Mouse (Mus musculus) kidney, postnatal 0 days (tissue): ENCODE measurements around the gene Mafk. TPM values are rescaled to one million over a fixed set of nuclear protein-coding genes. Genes with fewer than 3 reads are reported as not detected.

ENCODE experiments used
- ATAC-seq: fragments of 200-750 bp; cut with Nextera tagmentation; replicated peaks from 2 replicates; pipeline ENCODE4 v1.8.0; 2017; ENCODE audit warnings: low read depth, moderate number of reproducible peaks, moderate TSS enrichment, moderate library complexity; ENCODE audit not compliant: low FRiP score
- DNase-seq: peaks from one replicate; pipeline ENCODE4 v3.0.0-alpha.2; 2016; ENCODE audit warnings: low spot score
- H3K27ac ChIP-seq: fragments of 300-500 bp; sonication (generic); 2 replicates; pipeline ENCODE4 v1.5.1; 2014; ENCODE audit warnings: mild to moderate bottlenecking
- H3K27me3 ChIP-seq: fragments of 300-500 bp; sonication (generic); 2 replicates; pipeline ENCODE4 v1.6.1; 2014; ENCODE audit warnings: low read length, mixed read lengths; ENCODE audit not compliant: insufficient read depth
- H3K36me3 ChIP-seq: fragments of 300-500 bp; sonication (generic); 2 replicates; pipeline ENCODE4 v1.6.1; 2014; ENCODE audit warnings: low read length, mixed read lengths; ENCODE audit not compliant: insufficient read depth
- H3K4me1 ChIP-seq: fragments of 300-500 bp; sonication (generic); replicated peaks from 2 replicates; pipeline ENCODE4 v1.6.1; 2014; ENCODE audit warnings: antibody characterized with exemption, low read length, mixed read lengths; ENCODE audit not compliant: insufficient read depth
- H3K4me2 ChIP-seq: fragments of 300-500 bp; sonication (generic); 2 replicates; pipeline ENCODE4 v1.6.1; 2014; ENCODE audit warnings: mild to moderate bottlenecking, low read length, moderate library complexity, mixed read lengths
- H3K4me3 ChIP-seq: fragments of 300-500 bp; sonication (generic); replicated peaks from 2 replicates; pipeline ENCODE4 v1.5.1; 2014; ENCODE audit warnings: low read depth, low read length
- H3K9ac ChIP-seq: fragments of 300-500 bp; sonication (generic); 2 replicates; pipeline ENCODE4 v1.6.1; 2014; ENCODE audit warnings: low read depth, low read length
- H3K9me3 ChIP-seq: fragments of 300-500 bp; sonication (generic); replicated peaks from 2 replicates; pipeline ENCODE4 v1.6.1; 2016; ENCODE audit warnings: low read length, inconsistent platforms, mixed read lengths
- CTCF ChIP-seq: IDR thresholded peaks from 2 replicates; pipeline ENCODE4 v1.5.1; 2016; ENCODE audit warnings: antibody characterized with exemption, low read depth, mild to moderate bottlenecking, moderate library complexity
- WGBS: fragments of 180-500 bp; shearing (Covaris S2); extraction: QIAGEN DNeasy Blood & Tissue Kit; methylation state at CpG from one replicate; pipeline ENCODE4 v1.1.7; 2014; 5-methylcytosine and 5-hydroxymethylcytosine counted together
- polyA plus RNA-seq: library from polyadenylated mRNA; unstranded; fragments of >200 nt; fragmentation: Nextera tagmentation; extraction: Ambion mirVana; gene quantifications from 2 replicates; pipeline ENCODE4 v1.2.1, GENCODE M21; 2015

Mafk gene
- polyA plus RNA-seq, 1 experiment from 2014 or later, result 12.8 TPM

DNA sequence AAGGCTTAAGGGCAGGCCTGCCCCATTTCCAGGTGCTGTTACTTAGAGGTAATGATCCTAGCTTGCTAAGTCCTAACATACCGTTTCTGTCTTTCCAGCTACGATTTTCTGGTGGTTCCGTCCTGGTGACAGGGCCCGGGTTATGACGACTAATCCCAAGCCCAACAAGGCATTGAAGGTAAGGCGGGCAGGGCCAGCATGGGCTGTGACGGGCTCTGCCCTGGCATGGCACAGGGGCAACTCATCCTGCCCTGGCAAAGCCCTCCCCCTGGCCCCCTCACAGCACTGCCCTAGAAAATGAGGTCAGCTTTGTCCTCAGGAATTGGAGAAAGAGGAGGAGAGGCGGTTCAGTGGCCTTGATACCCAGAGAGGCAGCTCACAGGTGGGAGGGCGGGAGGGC, 7.7 kb downstream of the Mafk start:
- ATAC-seq (no peak), DNase-seq (no peak)
- Histone ChIP-seq H3K9me3 (no peaks in the 10 kb centered on the region), H3K27ac (no peak overlapping the region), H3K27me3 (no peaks in the 10 kb centered on the region), H3K9ac (no peak overlapping the region), H3K4me1 (peaks cover 38% of the 10 kb centered on the region), H3K36me3 (peaks cover 19% of the 10 kb centered on the region), H3K4me2 (no peak overlapping the region), H3K4me3 (no peak overlapping the region)
- TF ChIP-seq CTCF, result no peak
- 90% methylated on average over 9 of the region's 9 CpGs for WGBS

DNA sequence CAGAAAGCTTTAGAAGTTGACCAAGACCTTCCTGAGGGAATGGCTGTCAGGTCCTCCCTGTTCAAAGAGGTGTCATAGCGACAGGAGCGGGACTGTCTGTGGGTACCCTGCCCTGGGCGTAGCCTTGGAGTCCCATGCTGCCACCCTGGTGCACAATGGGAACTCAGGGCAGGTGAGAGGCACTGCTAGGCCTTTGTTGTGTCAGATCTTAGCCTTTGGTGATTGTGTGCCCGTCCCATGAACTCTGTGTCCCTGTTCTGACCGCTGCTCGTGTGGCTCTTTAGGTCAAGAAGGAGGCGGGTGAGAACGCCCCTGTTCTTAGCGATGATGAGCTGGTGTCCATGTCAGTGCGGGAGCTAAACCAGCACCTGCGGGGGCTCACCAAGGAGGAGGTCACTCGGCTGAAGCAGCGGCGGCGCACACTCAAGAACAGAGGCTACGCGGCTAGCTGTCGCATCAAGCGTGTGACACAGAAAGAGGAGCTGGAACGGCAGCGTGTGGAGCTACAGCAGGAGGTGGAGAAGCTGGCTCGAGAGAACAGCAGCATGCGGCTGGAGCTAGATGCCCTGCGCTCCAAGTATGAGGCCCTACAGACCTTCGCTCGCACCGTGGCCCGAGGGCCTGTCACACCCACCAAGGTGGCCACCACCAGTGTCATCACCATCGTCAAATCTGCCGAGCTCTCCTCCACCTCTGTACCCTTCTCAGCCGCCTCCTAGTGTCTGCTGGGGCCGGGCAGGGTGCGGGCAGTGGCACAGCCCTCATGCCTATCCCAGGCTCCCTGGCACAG, 8.7 kb downstream of the Mafk start:
- 88% methylated on average over 33 of the region's 33 CpGs for WGBS

DNA sequence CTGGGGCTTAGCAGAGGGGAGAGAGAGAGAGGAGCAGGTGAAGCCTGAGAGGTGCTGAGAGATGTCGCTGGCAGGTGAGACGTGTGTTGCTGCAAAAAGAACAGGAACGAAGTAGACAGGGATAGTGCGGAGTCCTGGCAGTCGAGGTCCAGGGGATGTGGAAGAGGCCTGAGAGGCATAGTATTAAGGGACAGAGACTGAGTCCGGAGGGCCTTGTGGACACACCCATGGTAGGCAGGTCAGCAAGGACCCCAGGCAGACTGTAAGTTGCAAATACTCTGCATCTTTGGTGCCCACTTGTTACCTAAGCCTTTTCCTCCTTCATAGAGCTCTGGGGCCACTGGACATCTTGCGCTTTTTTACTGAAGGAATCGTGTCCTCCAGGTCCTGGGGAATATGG, 9.9 kb downstream of the Mafk start:
- Histone ChIP-seq H3K27ac (no peak overlapping the region), H3K4me2 (no peak overlapping the region), H3K27me3 (no peaks in the 10 kb centered on the region), H3K4me3 (no peak overlapping the region), H3K4me1 (peaks cover 27% of the 10 kb centered on the region), H3K9ac (no peak overlapping the region), H3K36me3 (peaks cover 19% of the 10 kb centered on the region), H3K9me3 (no peaks in the 10 kb centered on the region)
- TF ChIP-seq CTCF, result no peak
- no peak for DNase-seq
- WGBS, result 96% methylated on average over 8 of the region's 8 CpGs
- no peak for ATAC-seq

More for the DNA sequence above, 8.7 kb downstream of the Mafk start:
- Histone ChIP-seq H3K9me3 (no peaks in the 10 kb centered on the region), H3K27me3 (no peaks in the 10 kb centered on the region), H3K4me1 (peaks cover 33% of the 10 kb centered on the region), H3K9ac (no peak overlapping the region), H3K4me2 (no peak overlapping the region), H3K36me3 (peaks cover 19% of the 10 kb centered on the region), H3K4me3 (no peak overlapping the region), H3K27ac (no peak overlapping the region)
- no peak for ATAC-seq
- TF ChIP-seq CTCF, result no peak
- DNase-seq, result no peak

DNA sequence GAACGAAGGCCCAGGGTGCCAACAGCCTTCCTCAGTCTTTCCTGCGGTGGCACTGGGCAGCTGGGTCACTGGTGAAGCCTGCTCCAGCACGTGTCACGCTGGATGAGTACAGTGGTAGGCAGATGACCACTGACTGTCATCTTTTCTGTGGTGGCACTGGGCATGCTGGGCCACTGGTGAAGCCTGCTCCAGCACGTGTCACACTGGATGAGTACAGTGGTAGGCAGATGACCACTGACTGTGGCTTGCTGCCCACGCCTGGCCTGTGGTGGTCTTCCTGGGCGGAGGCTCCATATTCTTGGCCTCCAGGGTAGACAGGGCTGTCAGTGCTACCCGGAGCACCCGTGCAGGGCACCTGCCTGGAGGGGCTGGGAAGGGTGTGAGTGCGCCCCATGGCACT, 10.6 kb downstream of the Mafk start:
- H3K4me1 ChIP-seq, result peaks cover 21% of the 10 kb centered on the region
- WGBS, result 93% methylated on average over 10 of the region's 10 CpGs

DNA sequence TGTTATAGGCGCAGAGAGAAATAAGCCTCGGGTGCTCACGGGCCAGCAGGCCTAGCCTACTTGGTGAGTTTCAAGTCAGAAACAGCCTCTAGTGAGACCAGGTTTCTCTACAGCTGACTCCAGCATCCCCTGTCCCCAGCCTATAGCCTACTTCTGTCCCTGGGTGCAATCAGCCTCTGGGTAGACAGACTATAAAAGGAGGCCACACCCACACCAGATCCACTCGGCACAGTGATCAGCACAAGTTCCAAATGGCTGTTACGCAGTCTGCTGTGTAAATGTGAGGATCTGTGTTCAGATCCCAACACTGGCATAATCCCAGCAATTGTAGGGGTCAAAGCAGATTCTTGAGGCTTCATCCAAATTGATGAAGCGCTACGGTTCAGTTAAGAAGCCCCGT, 11.9 kb downstream of the Mafk start:
- no peak for TF ChIP-seq CTCF
- Histone ChIP-seq H3K4me3 (no peak overlapping the region), H3K9ac (no peak overlapping the region), H3K27ac (no peak overlapping the region), H3K27me3 (no peaks in the 10 kb centered on the region), H3K36me3 (peaks cover 19% of the 10 kb centered on the region), H3K4me1 (peaks cover 8% of the 10 kb centered on the region; the same call in 1 of the 2 replicates), H3K9me3 (no peaks in the 10 kb centered on the region), H3K4me2 (no peak overlapping the region)
- 70% methylated on average over 8 of the region's 8 CpGs for WGBS
- ATAC-seq (no peak), DNase-seq (no peak)

More for the DNA sequence above, 10.6 kb downstream of the Mafk start:
- ATAC-seq (no peak), DNase-seq (no peak)
- no peaks in the 10 kb centered on the region for H3K9me3 ChIP-seq
- no peaks in the 10 kb centered on the region for H3K27me3 ChIP-seq
- TF ChIP-seq CTCF, result no peak
- H3K4me2 ChIP-seq, result no peak overlapping the region
- no peak overlapping the region for H3K9ac ChIP-seq
- H3K36me3 ChIP-seq, result peaks cover 19% of the 10 kb centered on the region
- no peak overlapping the region for H3K27ac ChIP-seq
- H3K4me3 ChIP-seq, result no peak overlapping the region

DNA sequence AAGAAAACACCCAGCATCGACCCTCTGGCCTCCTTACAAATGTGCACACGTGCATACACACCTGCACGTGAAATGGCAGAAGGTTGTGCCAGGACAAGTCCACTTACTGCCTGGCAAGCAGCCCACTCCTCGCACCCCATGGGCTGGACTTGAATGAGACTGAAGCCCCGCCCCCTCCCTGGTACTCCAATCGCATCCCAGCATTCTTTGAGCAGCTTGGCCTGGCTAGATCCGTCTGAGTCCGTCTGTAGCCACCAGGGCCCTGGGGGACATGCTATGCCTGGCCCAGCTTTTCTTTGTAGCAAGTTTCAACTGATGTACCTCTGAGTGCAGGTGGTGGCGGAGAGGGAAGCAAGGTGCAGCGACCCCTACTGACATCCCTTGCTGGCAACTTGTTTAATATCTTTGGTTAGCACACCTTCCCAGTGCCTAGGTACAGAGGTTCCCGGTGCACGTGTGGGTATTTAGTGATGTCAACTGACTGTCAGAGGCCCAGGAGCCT, 12.3 kb downstream of the Mafk start:
- TF ChIP-seq CTCF, result peak; percentile 61
- Histone ChIP-seq H3K4me1 (peaks cover 3% of the 10 kb centered on the region; the same call in 1 of the 2 replicates), H3K9me3 (no peaks in the 10 kb centered on the region), H3K9ac (no peak overlapping the region), H3K27me3 (no peaks in the 10 kb centered on the region), H3K4me3 (no peak overlapping the region), H3K27ac (no peak overlapping the region), H3K4me2 (0 out of 2 replicates have a peak overlapping the region, but pooled peaks have one; percentile 16), H3K36me3 (peaks cover 19% of the 10 kb centered on the region)
- ATAC-seq (peak; percentile 62), DNase-seq (peak; percentile 74)
- 8% methylated on average over 12 of the region's 12 CpGs for WGBS
